Mouse (Mus musculus): ENCODE measurements at regions not wholly inside any gene's neighbourhood (a gene's known extent, or its start where the extent isn't known, plus 50 kb on each side); places are given as distances from the start of the nearest gene placed in this dataset.

- DNase-seq (ENCODE audit: low spot score) = no peak
Observed at GRCm38 (mm10) chr2:45493656-45494055, 376.5 kb upstream of the Zeb2 start.

GRCm38 (mm10) chr2:45486530-45486929, 369.3 kb upstream of the Zeb2 start:
- no peak for DNase-seq (ENCODE audit: low spot score)

GRCm38 (mm10) chr2:45485477-45485876, 368.3 kb upstream of the Zeb2 start:
- DNase-seq (ENCODE audit: low spot score) = no peak

- DNase-seq (ENCODE audit: low spot score) = no peak
Observed at GRCm38 (mm10) chr2:45480671-45481070, 363.5 kb upstream of the Zeb2 start.

- DNase-seq (ENCODE audit: low spot score) = no peak
Observed at GRCm38 (mm10) chr2:45475996-45476395, 358.8 kb upstream of the Zeb2 start.

GRCm38 (mm10) chr2:45464306-45464705, 347.1 kb upstream of the Zeb2 start:
- DNase-seq (ENCODE audit: low spot score) = no peak

- DNase-seq (ENCODE audit: low spot score) = no peak
Observed at GRCm38 (mm10) chr2:45459410-45459809, 342.2 kb upstream of the Zeb2 start.

- DNase-seq (ENCODE audit: low spot score) = no peak
Observed at GRCm38 (mm10) chr2:45454811-45455210, 337.6 kb upstream of the Zeb2 start.

GRCm38 (mm10) chr2:45439146-45439545, 322.0 kb upstream of the Zeb2 start:
- no peak for DNase-seq (ENCODE audit: low spot score)

GRCm38 (mm10) chr2:45438739-45439138, 321.5 kb upstream of the Zeb2 start:
- DNase-seq (ENCODE audit: low spot score) = no peak

- peak; percentile 44 for DNase-seq (ENCODE audit: low spot score)
Observed at GRCm38 (mm10) chr2:45435261-45435980, 318.2 kb upstream of the Zeb2 start.

GRCm38 (mm10) chr2:45434789-45435188, 317.6 kb upstream of the Zeb2 start:
- no peak for DNase-seq (ENCODE audit: low spot score)

- no peak for DNase-seq (ENCODE audit: low spot score)
Observed at GRCm38 (mm10) chr2:45434169-45434568, 317.0 kb upstream of the Zeb2 start.

- DNase-seq (ENCODE audit: low spot score) = no peak
Observed at GRCm38 (mm10) chr2:45431366-45431765, 314.2 kb upstream of the Zeb2 start.

- DNase-seq (ENCODE audit: low spot score) = no peak
Observed at GRCm38 (mm10) chr2:45421774-45422173, 304.6 kb upstream of the Zeb2 start.

GRCm38 (mm10) chr2:45408136-45408535, 290.9 kb upstream of the Zeb2 start:
- DNase-seq (ENCODE audit: low spot score) = no peak

GRCm38 (mm10) chr2:45389902-45390492, 272.8 kb upstream of the Zeb2 start:
- DNase-seq (ENCODE audit: low spot score) = no peak

GRCm38 (mm10) chr2:45371268-45371667, 254.1 kb upstream of the Zeb2 start:
- no peak for DNase-seq (ENCODE audit: low spot score)

GRCm38 (mm10) chr2:45370615-45370968, 253.4 kb upstream of the Zeb2 start:
- DNase-seq (ENCODE audit: low spot score) = no peak

- no peak for DNase-seq (ENCODE audit: low spot score)
Observed at GRCm38 (mm10) chr2:45369914-45370614, 252.9 kb upstream of the Zeb2 start.

GRCm38 (mm10) chr2:45369432-45369831, 252.2 kb upstream of the Zeb2 start:
- DNase-seq (ENCODE audit: low spot score) = no peak

- DNase-seq (ENCODE audit: low spot score) = no peak
Observed at GRCm38 (mm10) chr2:45367436-45368193, 250.4 kb upstream of the Zeb2 start.

- DNase-seq (ENCODE audit: low spot score) = no peak
Observed at GRCm38 (mm10) chr2:45357266-45357665, 240.1 kb upstream of the Zeb2 start.

All from testis, postnatal 10 days (tissue).